Mouse (Mus musculus) left cerebral cortex, adult 2 months (tissue): ENCODE measurements around the gene Ldlrad1. TPM values are rescaled to one million over a fixed set of nuclear protein-coding genes. Genes with fewer than 3 reads are reported as not detected.

ENCODE experiments used
- DNase-seq, 2 experiments: peaks; one replicate each; pipeline ENCODE4 v3.0.0; 2021 to 2022; ENCODE audit warnings: low spot score in 2 of 2, mixed read lengths in 1 of 2; ENCODE audit errors: extremely low spot score in 1 of 2
- H3K27ac ChIP-seq: fragments of 200-600 bp; 2 replicates; pipeline ENCODE4 v1.8.1; 2022
- H3K4me3 ChIP-seq: fragments of 200-600 bp; 2 replicates; pipeline ENCODE4 v1.8.1; 2022
- CTCF ChIP-seq: fragments of 200-600 bp; IDR thresholded peaks from 2 replicates; pipeline ENCODE4 v1.8.1; 2022; ENCODE audit warnings: antibody characterized with exemption, mild to moderate bottlenecking, moderate library complexity
- intact Hi-C: fragments of 180-260 bp; cut with DNase I; formaldehyde crosslinking; loops from one replicate; pipeline ENCODE4 v1.15.1; 2025
- total RNA-seq, 2 experiments: library from RNA; stranded (reverse); gene quantifications; 2 replicates each; pipeline ENCODE4 v1.2.3; 2021

Ldlrad1 gene
- total RNA-seq, 2 experiments from 2014 or later = not detected

GRCm38 (mm10) chr4:107181866-107182265, 27.1 kb upstream of the Ldlrad1 start:
- Histone ChIP-seq H3K4me3 (no peak overlapping the region), H3K27ac (no peak overlapping the region)
- no peak for DNase-seq
- TF ChIP-seq CTCF = no peak
- intact Hi-C loops = loop anchor here (5.0 kb wide), 1 partner anchor 70 kb away; the partner anchor contains the start of genes Hspb11 and Lrrc42

GRCm38 (mm10) chr4:107182796-107183195, 26.2 kb upstream of the Ldlrad1 start:
- no peak overlapping the region for H3K4me3 ChIP-seq
- intact Hi-C loops = loop anchor here (5.0 kb wide), 1 partner anchor 70 kb away; the partner anchor contains the start of genes Hspb11 and Lrrc42
- no peak for DNase-seq
- no peak for TF ChIP-seq CTCF
- no peak overlapping the region for H3K27ac ChIP-seq

GRCm38 (mm10) chr4:107183203-107183602, 25.8 kb upstream of the Ldlrad1 start:
- Histone ChIP-seq H3K27ac (no peak overlapping the region), H3K4me3 (no peak overlapping the region)
- DNase-seq = no peak
- no peak for TF ChIP-seq CTCF
- intact Hi-C loops = loop anchor here (5.0 kb wide), 1 partner anchor 69 kb away; the partner anchor contains the start of genes Hspb11 and Lrrc42

- no peak for DNase-seq
- H3K27ac ChIP-seq = no peak overlapping the region
- intact Hi-C loops = no loop called here
- no peak for TF ChIP-seq CTCF
- no peak overlapping the region for H3K4me3 ChIP-seq
Observed at GRCm38 (mm10) chr4:107185703-107186102, 23.3 kb upstream of the Ldlrad1 start.

- no peak overlapping the region for H3K27ac ChIP-seq
- TF ChIP-seq CTCF = no peak; the same call in none of the 2 replicates
- no peak for DNase-seq
- no peak overlapping the region for H3K4me3 ChIP-seq
- intact Hi-C loops = no loop called here
Observed at GRCm38 (mm10) chr4:107193841-107194240, 15.1 kb upstream of the Ldlrad1 start.

GRCm38 (mm10) chr4:107196454-107196853, 12.5 kb upstream of the Ldlrad1 start:
- H3K4me3 ChIP-seq = no peak overlapping the region
- intact Hi-C loops = loop anchor here (5.0 kb wide), 1 partner anchor 151 kb away; no protein-coding TSS in a partner anchor
- no peak for TF ChIP-seq CTCF

GRCm38 (mm10) chr4:107198072-107198471, 10.9 kb upstream of the Ldlrad1 start:
- TF ChIP-seq CTCF = no peak
- Histone ChIP-seq H3K27ac (no peak overlapping the region), H3K4me3 (no peak overlapping the region)
- intact Hi-C loops = loop anchor here (5.0 kb wide), 1 partner anchor 149 kb away; no protein-coding TSS in a partner anchor
- no peak for DNase-seq

More at GRCm38 (mm10) chr4:107196454-107196853, 12.5 kb upstream of the Ldlrad1 start:
- H3K27ac ChIP-seq = no peak overlapping the region
- DNase-seq = no peak

- Histone ChIP-seq H3K4me3 (no peak overlapping the region), H3K27ac (no peak overlapping the region)
- no peak for DNase-seq
- intact Hi-C loops = no loop called here
- no peak for TF ChIP-seq CTCF
Observed at GRCm38 (mm10) chr4:107201779-107202178, 7.2 kb upstream of the Ldlrad1 start.

GRCm38 (mm10) chr4:107203001-107203400, 6.0 kb upstream of the Ldlrad1 start:
- no peak for DNase-seq
- TF ChIP-seq CTCF = no peak
- intact Hi-C loops = no loop called here
- H3K4me3 ChIP-seq = no peak overlapping the region
- H3K27ac ChIP-seq = no peak overlapping the region

GRCm38 (mm10) chr4:107207016-107207415, 2.0 kb upstream of the Ldlrad1 start:
- Histone ChIP-seq H3K27ac (no peak overlapping the region), H3K4me3 (no peak overlapping the region)
- intact Hi-C loops = no loop called here
- no peak for DNase-seq
- TF ChIP-seq CTCF = no peak

- no peak for TF ChIP-seq CTCF
- no peak for DNase-seq
- H3K4me3 ChIP-seq = no peak overlapping the region
- H3K27ac ChIP-seq = no peak overlapping the region
- intact Hi-C loops = no loop called here
Observed at GRCm38 (mm10) chr4:107210483-107211097, 1.6 kb downstream of the Ldlrad1 start.

GRCm38 (mm10) chr4:107211465-107211864, 2.5 kb downstream of the Ldlrad1 start:
- no peak overlapping the region for H3K27ac ChIP-seq
- DNase-seq = peak in 1 of 2 experiments; percentile 21
- intact Hi-C loops = no loop called here
- no peak for TF ChIP-seq CTCF
- H3K4me3 ChIP-seq = no peak overlapping the region

GRCm38 (mm10) chr4:107211936-107212335, 3.0 kb downstream of the Ldlrad1 start:
- Histone ChIP-seq H3K4me3 (no peak overlapping the region), H3K27ac (no peak overlapping the region)
- no peak for DNase-seq
- no peak for TF ChIP-seq CTCF
- intact Hi-C loops = no loop called here
